Mouse (Mus musculus): ENCODE data around the gene Crxos.

- no peak for TF ChIP-seq E2F4 (IDR thresholded peaks at IDR 0.05; ENCODE audit: insufficient read depth)
- TF ChIP-seq TCF3 (IDR thresholded peaks at IDR 0.05; ENCODE audit: insufficient read length, low read depth), result no peak
- no peak for TF ChIP-seq POLR2A (IDR thresholded peaks at IDR 0.05; ENCODE audit: insufficient read length, low read depth)
- TF ChIP-seq MAX (IDR thresholded peaks at IDR 0.05; ENCODE audit: low read depth), result no peak
- TF ChIP-seq MYOD1 (IDR thresholded peaks at IDR 0.05; ENCODE audit: control insufficient read depth in 1 of 3, insufficient read length in 2 of 3, low read depth in 2 of 3), result no peak
These were observed 24.2 kb downstream of the Crxos start for GRCm38 (mm10) chr7:15906602-15907001.

Data from myocyte (in vitro differentiated cells).